Mouse (Mus musculus) liver, embryonic 16.5 days (tissue): ENCODE results near the gene Madcam1. TPM values are rescaled to one million over a fixed set of nuclear protein-coding genes. Genes with fewer than 3 reads are reported as not detected.

Source experiments
- ATAC-seq: fragments of 200-750 bp; cut with Nextera tagmentation; 2 replicates; pipeline ENCODE4 v1.8.0; 2017; ENCODE audit warnings: low read depth, mild to moderate bottlenecking, moderate number of reproducible peaks, moderate library complexity
- H3K27ac ChIP-seq: fragments of 300-500 bp; sonication (generic); 2 replicates; pipeline ENCODE4 v1.5.1; 2014; ENCODE audit warnings: mild to moderate bottlenecking, low read length
- H3K27me3 ChIP-seq: fragments of 300-500 bp; sonication (generic); 2 replicates; pipeline ENCODE4 v1.6.1; 2014; ENCODE audit warnings: low read depth, low read length, mixed read lengths; ENCODE audit not compliant: control insufficient read depth, insufficient read depth
- H3K36me3 ChIP-seq: fragments of 300-500 bp; sonication (generic); 2 replicates; pipeline ENCODE4 v1.6.1; 2014; ENCODE audit warnings: mild to moderate bottlenecking; ENCODE audit not compliant: control insufficient read depth, insufficient read depth
- H3K4me1 ChIP-seq: fragments of 300-500 bp; sonication (generic); 2 replicates; pipeline ENCODE4 v1.6.1; 2014; ENCODE audit warnings: low read depth, low read length, mixed read lengths; ENCODE audit not compliant: control insufficient read depth
- H3K4me2 ChIP-seq: fragments of 300-500 bp; sonication (generic); 2 replicates; pipeline ENCODE4 v1.6.1; 2014; ENCODE audit warnings: low read depth, low read length, mixed read lengths
- H3K4me3 ChIP-seq: fragments of 300-500 bp; sonication (generic); 2 replicates; pipeline ENCODE4 v1.5.1; 2014; ENCODE audit warnings: low read depth, mild to moderate bottlenecking, low read length
- H3K9ac ChIP-seq: fragments of 300-500 bp; sonication (generic); 2 replicates; pipeline ENCODE4 v1.6.1; 2014; ENCODE audit warnings: low read depth, low read length
- H3K9me3 ChIP-seq: fragments of 300-500 bp; sonication (generic); replicated peaks from 2 replicates; pipeline ENCODE4 v1.6.1; 2016; ENCODE audit warnings: low read length; ENCODE audit not compliant: control insufficient read depth
- WGBS: fragments of 180-500 bp; shearing (Covaris S2); extraction: QIAGEN DNeasy Blood & Tissue Kit; methylation state at CpG from one replicate; pipeline ENCODE4 v1.1.7; 2014; ENCODE audit not compliant: insufficient replicate concordance; 5-methylcytosine and 5-hydroxymethylcytosine counted together
- polyA plus RNA-seq: library from polyadenylated mRNA; unstranded; fragments of >200 nt; fragmentation: Nextera tagmentation; extraction: Ambion mirVana; gene quantifications from 2 replicates; pipeline ENCODE4 v1.2.1, GENCODE M21; 2015

The Madcam1 gene
- polyA plus RNA-seq, 1 experiment from 2014 or later: 0.24 TPM

- 63% methylated on average over 12 of the region's 12 CpGs for WGBS
- no peak overlapping the region for H3K4me3 ChIP-seq
- no peaks in the 10 kb centered on the region for H3K27me3 ChIP-seq
- H3K27ac ChIP-seq: no peak overlapping the region
- no peak for ATAC-seq
- H3K4me2 ChIP-seq: no peak overlapping the region
- no peak overlapping the region for H3K9ac ChIP-seq
- H3K36me3 ChIP-seq: peaks cover 6% of the 10 kb centered on the region
- H3K9me3 ChIP-seq: no peaks in the 10 kb centered on the region
- peaks cover 8% of the 10 kb centered on the region for H3K4me1 ChIP-seq
Measured at GRCm38 (mm10) chr10:79693580-79694378, 29.4 kb downstream of the Madcam1 start.

GRCm38 (mm10) chr10:79694379-79694655 is 30.0 kb downstream of the Madcam1 start:
- Histone ChIP-seq H3K36me3 (peaks cover under 1% of the 10 kb centered on the region; the same call in 1 of the 2 replicates), H3K27me3 (no peaks in the 10 kb centered on the region), H3K9ac (no peak overlapping the region), H3K4me1 (peaks cover 8% of the 10 kb centered on the region), H3K9me3 (no peaks in the 10 kb centered on the region), H3K4me2 (no peak overlapping the region), H3K4me3 (no peak overlapping the region), H3K27ac (no peak overlapping the region)
- no peak for ATAC-seq
- WGBS: 71% methylated on average over 6 of the region's 6 CpGs

- ATAC-seq: peak; percentile 68
- H3K4me1 ChIP-seq: peaks cover 8% of the 10 kb centered on the region
- no peaks in the 10 kb centered on the region for H3K9me3 ChIP-seq
- no peak overlapping the region for H3K27ac ChIP-seq
- no peaks in the 10 kb centered on the region for H3K36me3 ChIP-seq
- H3K27me3 ChIP-seq: no peaks in the 10 kb centered on the region
- WGBS: 58% methylated on average over 13 of the region's 13 CpGs
- no peak overlapping the region for H3K4me2 ChIP-seq
- H3K9ac ChIP-seq: no peak overlapping the region
- H3K4me3 ChIP-seq: no peak overlapping the region
Measured at GRCm38 (mm10) chr10:79695231-79696128, 31.1 kb downstream of the Madcam1 start.

- no peak overlapping the region for H3K27ac ChIP-seq
- no peak for ATAC-seq
- H3K4me2 ChIP-seq: no peak overlapping the region
Measured at GRCm38 (mm10) chr10:79696129-79696651, 31.8 kb downstream of the Madcam1 start.

GRCm38 (mm10) chr10:79697916-79698315 is 33.6 kb downstream of the Madcam1 start:
- H3K27ac ChIP-seq: no peak overlapping the region
- H3K4me1 ChIP-seq: peaks cover 10% of the 10 kb centered on the region
- H3K9me3 ChIP-seq: no peaks in the 10 kb centered on the region
- no peak overlapping the region for H3K9ac ChIP-seq
- H3K4me3 ChIP-seq: no peak overlapping the region
- WGBS: 37% methylated on average over 6 of the region's 6 CpGs
- no peak for ATAC-seq
- H3K36me3 ChIP-seq: no peaks in the 10 kb centered on the region
- H3K4me2 ChIP-seq: no peak overlapping the region
- no peaks in the 10 kb centered on the region for H3K27me3 ChIP-seq

More at GRCm38 (mm10) chr10:79696129-79696651, 31.8 kb downstream of the Madcam1 start:
- H3K4me3 ChIP-seq: no peak overlapping the region
- no peaks in the 10 kb centered on the region for H3K9me3 ChIP-seq
- no peaks in the 10 kb centered on the region for H3K27me3 ChIP-seq
- peaks cover 8% of the 10 kb centered on the region for H3K4me1 ChIP-seq
- H3K9ac ChIP-seq: no peak overlapping the region
- WGBS: 57% methylated on average over 9 of the region's 9 CpGs
- no peaks in the 10 kb centered on the region for H3K36me3 ChIP-seq

- 76% methylated on average over 6 of the region's 6 CpGs for WGBS
- no peak overlapping the region for H3K9ac ChIP-seq
- H3K9me3 ChIP-seq: no peaks in the 10 kb centered on the region
- no peak overlapping the region for H3K4me2 ChIP-seq
- no peak overlapping the region for H3K27ac ChIP-seq
- no peak for ATAC-seq
- H3K4me1 ChIP-seq: peaks cover 10% of the 10 kb centered on the region
- H3K4me3 ChIP-seq: no peak overlapping the region
- no peaks in the 10 kb centered on the region for H3K27me3 ChIP-seq
- H3K36me3 ChIP-seq: no peaks in the 10 kb centered on the region
Measured at GRCm38 (mm10) chr10:79698459-79698858, 34.1 kb downstream of the Madcam1 start.

GRCm38 (mm10) chr10:79700676-79701075 is 36.3 kb downstream of the Madcam1 start:
- Histone ChIP-seq H3K27me3 (no peaks in the 10 kb centered on the region), H3K9ac (no peak overlapping the region), H3K36me3 (no peaks in the 10 kb centered on the region), H3K4me2 (no peak overlapping the region), H3K27ac (peak overlapping the region; percentile 64; the same call in 1 of the 2 replicates), H3K4me1 (peaks cover 11% of the 10 kb centered on the region), H3K4me3 (no peak overlapping the region), H3K9me3 (no peaks in the 10 kb centered on the region)
- 41% methylated on average over 7 of the region's 7 CpGs for WGBS
- no peak for ATAC-seq

GRCm38 (mm10) chr10:79701443-79702129 is 37.2 kb downstream of the Madcam1 start:
- no peak overlapping the region for H3K4me2 ChIP-seq
- no peak overlapping the region for H3K4me3 ChIP-seq
- H3K27me3 ChIP-seq: no peaks in the 10 kb centered on the region
- no peaks in the 10 kb centered on the region; the same call in 1 of the 2 replicates for H3K36me3 ChIP-seq
- peak; percentile 1; the same call in 1 of the 2 replicates for ATAC-seq
- peaks cover 17% of the 10 kb centered on the region for H3K4me1 ChIP-seq
- H3K9ac ChIP-seq: no peak overlapping the region
- H3K27ac ChIP-seq: peak overlapping the region; percentile 64
- H3K9me3 ChIP-seq: no peaks in the 10 kb centered on the region
- 60% methylated on average over 10 of the region's 10 CpGs for WGBS
